Comparison of ENCODE assay signal across 7 mouse cellular contexts in genomic region chr10:75667911-75668270, GRCm38 (mm10). TPM values are rescaled to one million over a fixed set of nuclear protein-coding genes. Genes with fewer than 3 reads are reported as not detected.
DNase-seq lines count a peak whose midpoint lies in the region; ATAC-seq and TF ChIP-seq lines count a peak whose summit lies in the region.

No protein-coding gene starts in this region.

- no peaks in the 10 kb centered on the region for H3K27me3 ChIP-seq in G1E (ENCODE audit: insufficient read depth, low read length)
- H3K27me3 ChIP-seq in embryonic facial prominence, embryonic 10.5 days (replicated peaks; ENCODE audit: low read depth, poor library complexity, severe bottlenecking): peaks cover 42% of the 10 kb centered on the region
- H3K27me3 ChIP-seq in heart, embryonic 12.5 days (replicated peaks): peaks cover 9% of the 10 kb centered on the region; the same call in 1 of the 2 replicates
- peaks cover 7% of the 10 kb centered on the region; the same call in 1 of the 2 replicates for H3K27me3 ChIP-seq in kidney, embryonic 15.5 days

- DNase-seq in G1E (ENCODE audit: low spot score): peak; percentile 66
- peak; percentile 86 for DNase-seq in adrenal gland, adult 2 months
- DNase-seq in embryonic facial prominence, embryonic 10.5 days (ENCODE audit: low spot score): no peak
- peak; percentile 77 for DNase-seq in lung, postnatal 14 days
- DNase-seq in retina, postnatal 1 day: peak; percentile 70

- peaks cover 90% of the 10 kb centered on the region for H3K36me3 ChIP-seq in G1E (replicated peaks)
- H3K36me3 ChIP-seq in embryonic facial prominence, embryonic 10.5 days (replicated peaks): peaks cover 56% of the 10 kb centered on the region
- peaks cover 27% of the 10 kb centered on the region for H3K36me3 ChIP-seq in heart, embryonic 12.5 days
- peaks cover 38% of the 10 kb centered on the region for H3K36me3 ChIP-seq in kidney, embryonic 15.5 days

- H3K9me3 ChIP-seq in G1E (replicated peaks): no peaks in the 10 kb centered on the region
- H3K9me3 ChIP-seq in embryonic facial prominence, embryonic 10.5 days: no peaks in the 10 kb centered on the region
- no peaks in the 10 kb centered on the region for H3K9me3 ChIP-seq in heart, embryonic 12.5 days (replicated peaks)
- H3K9me3 ChIP-seq in kidney, embryonic 15.5 days (replicated peaks): no peaks in the 10 kb centered on the region

- H3K4me3 ChIP-seq in G1E (ENCODE audit: low read depth, low read length): peak overlapping the region; percentile 73
- H3K4me3 ChIP-seq in embryonic facial prominence, embryonic 10.5 days: peak overlapping the region; percentile 79
- peak overlapping the region; percentile 76 for H3K4me3 ChIP-seq in heart, embryonic 12.5 days
- peak overlapping the region; percentile 70 for H3K4me3 ChIP-seq in kidney, embryonic 15.5 days (replicated peaks)

- no peak for TF ChIP-seq CTCF in G1E (IDR thresholded peaks at IDR 0.05; ENCODE audit: low read depth, low read length)

- no peak for ATAC-seq in G1E (ENCODE audit: extremely low read depth, insufficient number of reproducible peaks, low FRiP score, poor library complexity, severe bottlenecking)
- peak; percentile 75 for ATAC-seq in heart, embryonic 12.5 days (ENCODE audit: insufficient number of reproducible peaks, low FRiP score)
- ATAC-seq in kidney, embryonic 15.5 days (replicated peaks; ENCODE audit: low FRiP score): peak; percentile 84

- H3K9ac ChIP-seq in heart, embryonic 12.5 days: peak overlapping the region; percentile 80
- H3K9ac ChIP-seq in kidney, embryonic 15.5 days: peak overlapping the region; percentile 63

- H3K27ac ChIP-seq in embryonic facial prominence, embryonic 10.5 days (replicated peaks): peak overlapping the region; percentile 76
- peak overlapping the region; percentile 57 for H3K27ac ChIP-seq in heart, embryonic 12.5 days (ENCODE audit: poor library complexity, severe bottlenecking)
- H3K27ac ChIP-seq in kidney, embryonic 15.5 days: peak overlapping the region; percentile 66

- H3K4me2 ChIP-seq in heart, embryonic 12.5 days: peak overlapping the region; percentile 85
- peak overlapping the region; percentile 98 for H3K4me2 ChIP-seq in kidney, embryonic 15.5 days

- H3K4me1 ChIP-seq in G1E (ENCODE audit: insufficient read depth, low read depth, low read length): peaks cover 36% of the 10 kb centered on the region
- peaks cover 28% of the 10 kb centered on the region for H3K4me1 ChIP-seq in embryonic facial prominence, embryonic 10.5 days
- peaks cover 24% of the 10 kb centered on the region for H3K4me1 ChIP-seq in heart, embryonic 12.5 days (replicated peaks)
- H3K4me1 ChIP-seq in kidney, embryonic 15.5 days: peaks cover 20% of the 10 kb centered on the region

- 2% methylated on average over 23 of the region's 23 CpGs for WGBS in embryonic facial prominence, embryonic 10.5 days
- WGBS in heart, embryonic 12.5 days: 1% methylated on average over 23 of the region's 23 CpGs
- WGBS in kidney, embryonic 15.5 days: under 1% methylated on average over 23 of the region's 23 CpGs

RNA-seq across cellular contexts. Expression of gene Susd2, which starts 24.1 kb away (rescaled TPM):
- total RNA-seq in G1E (2014; fragmentation: Nextera tagmentation) (not detected in 2 replicates), G1E (2017) (0.05 and 0.06 TPM in 2 replicates)
- 0.06 and 0.10 TPM in 2 replicates for polyA plus RNA-seq in G1E (2012)
- 10 to 100 TPM; 10.7 to 13.5 TPM for total RNA-seq in adrenal gland, adult 2 months (2021)
- 23.3 and 31.3 TPM in 2 replicates for polyA plus RNA-seq in adrenal gland, adult 2 months (2012; rRNA removed)
- polyA plus RNA-seq in embryonic facial prominence, embryonic 10.5 days (2016; fragmentation: Nextera tagmentation; extraction: Ambion mirVana): 1.6 and 1.8 TPM in 2 replicates
- 4.5 and 5.1 TPM in 2 replicates for polyA plus RNA-seq in heart, embryonic 12.5 days (2016; fragmentation: Nextera tagmentation; extraction: Ambion mirVana)
- 16.5 and 22.6 TPM in 2 replicates for polyA plus RNA-seq in kidney, embryonic 15.5 days (2015; fragmentation: Nextera tagmentation; extraction: Ambion mirVana)
